Mouse (Mus musculus): ENCODE data around the gene Cyp1a2. TPM values are rescaled to one million over a fixed set of nuclear protein-coding genes. Genes with fewer than 3 reads are reported as not detected.
A peak's percentile ranks its signal among the peaks of the same experiment; 100 is the strongest.

The Cyp1a2 gene
- polyA plus RNA-seq, 2 experiments = not detected

GRCm38 (mm10) chr9:57641775-57642550 is 41.5 kb downstream of the Cyp1a2 start:
- H3K9ac ChIP-seq (ENCODE audit: low read depth, low read length, severe bottlenecking) = no peak overlapping the region

DNA sequence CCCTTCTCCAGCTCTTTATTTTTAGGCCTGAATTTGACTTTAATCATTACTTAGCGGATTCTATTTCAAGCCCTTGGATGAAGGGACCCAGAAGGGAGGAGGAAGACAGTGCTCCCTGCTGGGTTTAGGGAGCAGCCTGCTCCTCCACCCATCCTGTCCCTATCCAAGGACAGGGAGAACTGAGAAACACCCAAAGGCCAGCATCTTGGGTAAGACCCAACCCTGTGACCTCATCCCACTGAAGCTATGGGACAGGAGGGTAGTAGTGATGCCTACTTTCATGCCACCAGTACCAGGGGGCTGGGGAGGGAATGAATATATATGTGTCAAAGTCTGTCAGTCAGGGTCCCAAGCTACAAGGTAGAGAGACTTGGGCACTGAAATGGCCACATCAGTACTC is 42.5 kb downstream of the Cyp1a2 start:
- H3K27me3 ChIP-seq (ENCODE audit: control insufficient read depth, insufficient read depth, low read length) = no peaks in the 10 kb centered on the region
- peak overlapping the region; percentile 42; the same call in 1 of the 2 replicates for H3K4me2 ChIP-seq (replicated peaks; ENCODE audit: low read depth, low read length, severe bottlenecking)
- TF ChIP-seq POLR2A (IDR thresholded peaks at IDR 0.05; ENCODE audit: borderline replicate concordance, extremely low read depth, insufficient read depth, insufficient read length) = no peak
- peaks cover 8% of the 10 kb centered on the region for H3K36me3 ChIP-seq (ENCODE audit: control insufficient read depth, insufficient read depth, low read length)
- peak overlapping the region; percentile 61; the same call in 1 of the 2 replicates for H3K27ac ChIP-seq (replicated peaks; ENCODE audit: low read depth, low read length)
- H3K4me3 ChIP-seq (replicated peaks; ENCODE audit: low read length) = no peak overlapping the region
- ATAC-seq (ENCODE audit: low FRiP score, low read depth) (no peak), DNase-seq (ENCODE audit: low spot score) (no peak)
- WGBS = 95% methylated on average over 1 of the region's 1 CpGs
- 0 out of 2 replicates have a peak overlapping the region, but pooled peaks have one; percentile 2 for H3K9ac ChIP-seq (ENCODE audit: low read depth, low read length, severe bottlenecking)
- H3K4me1 ChIP-seq (ENCODE audit: control insufficient read depth, insufficient read depth, low read length) = peaks cover 68% of the 10 kb centered on the region
- no peaks in the 10 kb centered on the region for H3K9me3 ChIP-seq (ENCODE audit: control insufficient read depth, low read length)

More at GRCm38 (mm10) chr9:57641775-57642550, 41.5 kb downstream of the Cyp1a2 start:
- Histone ChIP-seq H3K27ac (replicated peaks; ENCODE audit: low read depth, low read length) (no peak overlapping the region), H3K4me2 (replicated peaks; ENCODE audit: low read depth, low read length, severe bottlenecking) (0 out of 2 replicates have a peak overlapping the region, but pooled peaks have one; percentile 1), H3K36me3 (ENCODE audit: control insufficient read depth, insufficient read depth, low read length) (peaks cover 8% of the 10 kb centered on the region), H3K27me3 (ENCODE audit: control insufficient read depth, insufficient read depth, low read length) (no peaks in the 10 kb centered on the region), H3K4me1 (ENCODE audit: control insufficient read depth, insufficient read depth, low read length) (peaks cover 64% of the 10 kb centered on the region), H3K4me3 (replicated peaks; ENCODE audit: low read length) (no peak overlapping the region), H3K9me3 (ENCODE audit: control insufficient read depth, low read length) (no peaks in the 10 kb centered on the region)
- TF ChIP-seq POLR2A (IDR thresholded peaks at IDR 0.05; ENCODE audit: borderline replicate concordance, extremely low read depth, insufficient read depth, insufficient read length) = no peak
- 81% methylated on average over 13 of the region's 13 CpGs for WGBS
- DNase-seq (ENCODE audit: low spot score) (no peak), ATAC-seq (ENCODE audit: low FRiP score, low read depth) (no peak)

DNA sequence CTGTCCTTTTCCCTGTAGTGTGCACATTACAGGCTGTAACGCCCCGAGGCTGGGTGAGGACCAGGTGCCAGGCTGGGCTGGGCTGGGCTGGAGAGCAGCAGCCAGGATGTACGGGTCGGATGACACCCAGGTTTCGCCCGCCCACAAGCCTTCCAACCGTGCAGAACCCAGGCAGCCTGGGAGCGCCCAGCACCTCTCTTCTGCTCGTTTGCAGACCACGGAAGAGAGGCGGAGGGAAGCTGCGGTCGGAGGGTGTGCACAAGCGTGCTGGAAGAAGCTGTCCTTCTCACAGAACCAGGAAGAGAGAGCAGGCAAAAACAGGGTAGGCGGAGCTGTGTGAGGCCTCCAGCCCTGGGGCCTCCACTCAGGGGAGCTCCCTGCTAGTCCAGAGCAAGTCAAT is 43.1 kb downstream of the Cyp1a2 start:
- 6% methylated on average over 15 of the region's 15 CpGs for WGBS
- Histone ChIP-seq H3K27ac (replicated peaks; ENCODE audit: low read depth, low read length) (peak overlapping the region; percentile 61), H3K4me2 (replicated peaks; ENCODE audit: low read depth, low read length, severe bottlenecking) (peak overlapping the region; percentile 42), H3K9ac (ENCODE audit: low read depth, low read length, severe bottlenecking) (peak overlapping the region; percentile 2; the same call in 1 of the 2 replicates), H3K9me3 (ENCODE audit: control insufficient read depth, low read length) (no peaks in the 10 kb centered on the region), H3K36me3 (ENCODE audit: control insufficient read depth, insufficient read depth, low read length) (peaks cover 8% of the 10 kb centered on the region), H3K4me3 (replicated peaks; ENCODE audit: low read length) (0 out of 2 replicates have a peak overlapping the region, but pooled peaks have one; percentile 16), H3K27me3 (ENCODE audit: control insufficient read depth, insufficient read depth, low read length) (no peaks in the 10 kb centered on the region), H3K4me1 (ENCODE audit: control insufficient read depth, insufficient read depth, low read length) (peaks cover 63% of the 10 kb centered on the region)
- TF ChIP-seq POLR2A (IDR thresholded peaks at IDR 0.05; ENCODE audit: borderline replicate concordance, extremely low read depth, insufficient read depth, insufficient read length) = no peak
- peak; percentile 16; the same call in 1 of the 2 replicates for ATAC-seq (ENCODE audit: low FRiP score, low read depth)
- DNase-seq (ENCODE audit: low spot score) = peak; percentile 63

- DNase-seq (ENCODE audit: low spot score) (no peak), ATAC-seq (ENCODE audit: low FRiP score, low read depth) (no peak)
- Histone ChIP-seq H3K9ac (ENCODE audit: low read depth, low read length, severe bottlenecking) (peak overlapping the region; percentile 2; the same call in 1 of the 2 replicates), H3K4me3 (replicated peaks; ENCODE audit: low read length) (0 out of 2 replicates have a peak overlapping the region, but pooled peaks have one; percentile 16), H3K4me1 (ENCODE audit: control insufficient read depth, insufficient read depth, low read length) (peaks cover 63% of the 10 kb centered on the region), H3K36me3 (ENCODE audit: control insufficient read depth, insufficient read depth, low read length) (peaks cover 8% of the 10 kb centered on the region), H3K27me3 (ENCODE audit: control insufficient read depth, insufficient read depth, low read length) (no peaks in the 10 kb centered on the region), H3K27ac (replicated peaks; ENCODE audit: low read depth, low read length) (peak overlapping the region; percentile 61), H3K4me2 (replicated peaks; ENCODE audit: low read depth, low read length, severe bottlenecking) (peak overlapping the region; percentile 42), H3K9me3 (ENCODE audit: control insufficient read depth, low read length) (no peaks in the 10 kb centered on the region)
- 53% methylated on average over 5 of the region's 5 CpGs for WGBS
- TF ChIP-seq POLR2A (IDR thresholded peaks at IDR 0.05; ENCODE audit: borderline replicate concordance, extremely low read depth, insufficient read depth, insufficient read length) = no peak
Measured at GRCm38 (mm10) chr9:57639661-57640328, 43.7 kb downstream of the Cyp1a2 start.

All from limb, embryonic 14.5 days (tissue).